Mouse (Mus musculus): ENCODE measurements around the gene Tstd2. TPM values are rescaled to one million over a fixed set of nuclear protein-coding genes. Genes with fewer than 3 reads are reported as not detected.

Tstd2 gene
- total RNA-seq, 2 experiments from 2014 or later = 14.5 to 15.1 TPM

- no peak for DNase-seq (ENCODE audit: low spot score)
- intact Hi-C loops (cut with DNase I) = no loop called here
Measured at GRCm38 (mm10) chr4:46087427-46087771, 51.1 kb downstream of the Tstd2 start.

GRCm38 (mm10) chr4:46086718-46087426, 51.6 kb downstream of the Tstd2 start:
- DNase-seq (ENCODE audit: low spot score) = no peak
- intact Hi-C loops (cut with DNase I) = no loop called here

GRCm38 (mm10) chr4:46085223-46085811, 53.2 kb downstream of the Tstd2 start:
- DNase-seq (ENCODE audit: low spot score) = no peak
- intact Hi-C loops (cut with DNase I) = no loop called here

- intact Hi-C loops (cut with DNase I) = no loop called here
- no peak for DNase-seq (ENCODE audit: low spot score)
Measured at GRCm38 (mm10) chr4:46084416-46085172, 53.9 kb downstream of the Tstd2 start.

- intact Hi-C loops (cut with DNase I) = no loop called here
- DNase-seq (ENCODE audit: low spot score) = no peak
Measured at GRCm38 (mm10) chr4:46082555-46082954, 55.9 kb downstream of the Tstd2 start.

GRCm38 (mm10) chr4:46080261-46080660, 58.2 kb downstream of the Tstd2 start:
- intact Hi-C loops (cut with DNase I) = no loop called here
- DNase-seq (ENCODE audit: low spot score) = no peak

- no peak for DNase-seq (ENCODE audit: low spot score)
- intact Hi-C loops (cut with DNase I) = no loop called here
Measured at GRCm38 (mm10) chr4:46076892-46077291, 61.6 kb downstream of the Tstd2 start.

- intact Hi-C loops (cut with DNase I) = no loop called here
- no peak for DNase-seq (ENCODE audit: low spot score)
Measured at GRCm38 (mm10) chr4:46075664-46076063, 62.8 kb downstream of the Tstd2 start.

GRCm38 (mm10) chr4:46073736-46074135, 64.8 kb downstream of the Tstd2 start:
- DNase-seq (ENCODE audit: low spot score) = no peak
- intact Hi-C loops (cut with DNase I) = no loop called here

GRCm38 (mm10) chr4:46072631-46073030, 65.9 kb downstream of the Tstd2 start:
- intact Hi-C loops (cut with DNase I) = no loop called here
- DNase-seq (ENCODE audit: low spot score) = no peak

- intact Hi-C loops (cut with DNase I) = no loop called here
- DNase-seq (ENCODE audit: low spot score) = no peak
Measured at GRCm38 (mm10) chr4:46069851-46070482, 68.5 kb downstream of the Tstd2 start.

GRCm38 (mm10) chr4:46068573-46068972, 69.9 kb downstream of the Tstd2 start:
- DNase-seq (ENCODE audit: low spot score) = no peak
- intact Hi-C loops (cut with DNase I) = no loop called here

GRCm38 (mm10) chr4:46068060-46068459, 70.4 kb downstream of the Tstd2 start:
- no peak for DNase-seq (ENCODE audit: low spot score)
- intact Hi-C loops (cut with DNase I) = no loop called here

GRCm38 (mm10) chr4:46065695-46066340, 72.7 kb downstream of the Tstd2 start:
- DNase-seq (ENCODE audit: low spot score) = no peak
- intact Hi-C loops (cut with DNase I) = no loop called here

- intact Hi-C loops (cut with DNase I) = no loop called here
- no peak for DNase-seq (ENCODE audit: low spot score)
Measured at GRCm38 (mm10) chr4:46064961-46065360, 73.5 kb downstream of the Tstd2 start.

Other genes starting within 250 kb of the Tstd2 start
- gene Ccdc180, start 248.4 kb downstream of the Tstd2 start, total RNA-seq (2021) = not detected
- gene Tdrd7, start 173.4 kb downstream of the Tstd2 start, total RNA-seq (2021) = 10 to 100 TPM in 1 of 2 experiments, 1 to 10 TPM in 1; 9.7 to 11.7 TPM
- gene Tmod1, start 99.8 kb downstream of the Tstd2 start, total RNA-seq (2021) = 100 to 1,000 TPM; 279 to 317 TPM
- 10 to 100 TPM; 21.4 to 22.2 TPM for gene Ncbp1, start 81 bp downstream of the Tstd2 start, total RNA-seq (2021)
- gene Xpa, start 57.6 kb upstream of the Tstd2 start, total RNA-seq (2021) = 1 to 10 TPM; 6.9 to 7.0 TPM
- gene Foxe1, start 204.9 kb upstream of the Tstd2 start, total RNA-seq (2021) = not detected

Data from heart, postnatal 25 days (tissue).